Mouse (Mus musculus) forebrain, embryonic 10.5 days (tissue): ENCODE measurements at regions not wholly inside any gene's neighbourhood (a gene's known extent, or its start where the extent isn't known, plus 50 kb on each side); places are given as distances from the start of the nearest gene placed in this dataset.
A peak's percentile ranks its signal among the peaks of the same experiment; 100 is the strongest.

Experiments
- DNase-seq: peaks from one replicate; pipeline ENCODE4 v3.0.0-alpha.2; 2017; ENCODE audit warnings: low spot score; ENCODE audit errors: extremely low spot score
- H3K27ac ChIP-seq: fragments of 300-500 bp; sonication (generic); 2 replicates; pipeline ENCODE4 v1.5.1; 2016; ENCODE audit warnings: mild to moderate bottlenecking
- H3K27me3 ChIP-seq: fragments of 300-500 bp; sonication (generic); 2 replicates; pipeline ENCODE4 v1.6.1; 2016; ENCODE audit warnings: mild to moderate bottlenecking; ENCODE audit not compliant: poor library complexity, severe bottlenecking
- H3K36me3 ChIP-seq: fragments of 300-500 bp; sonication (generic); replicated peaks from 2 replicates; pipeline ENCODE4 v1.6.1; 2016; ENCODE audit warnings: mild to moderate bottlenecking, moderate library complexity
- H3K4me1 ChIP-seq: fragments of 300-500 bp; sonication (generic); 2 replicates; pipeline ENCODE4 v1.6.1; 2016
- H3K4me3 ChIP-seq: fragments of 300-500 bp; sonication (generic); 2 replicates; pipeline ENCODE4 v1.5.1; 2016; ENCODE audit warnings: mild to moderate bottlenecking, moderate library complexity
- H3K9me3 ChIP-seq: fragments of 300-500 bp; sonication (generic); 2 replicates; pipeline ENCODE4 v1.6.1; 2016; ENCODE audit warnings: mild to moderate bottlenecking, moderate library complexity
- WGBS: fragments of 180-500 bp; shearing (Covaris S2); methylation state at CpG from one replicate; pipeline ENCODE4 v1.1.7; 2016; 5-methylcytosine and 5-hydroxymethylcytosine counted together

GRCm38 (mm10) chr17:75685927-75686326 lies 134.2 kb upstream of the Fam98a start:
- Histone ChIP-seq H3K9me3 (peaks cover 3% of the 10 kb centered on the region; the same call in 1 of the 2 replicates), H3K27me3 (no peaks in the 10 kb centered on the region), H3K27ac (no peak overlapping the region), H3K4me1 (no peaks in the 10 kb centered on the region), H3K36me3 (no peaks in the 10 kb centered on the region), H3K4me3 (no peak overlapping the region)
- DNase-seq = no peak

- WGBS = 85% methylated on average over 11 of the region's 11 CpGs
- no peak for DNase-seq
- Histone ChIP-seq H3K9me3 (no peaks in the 10 kb centered on the region), H3K4me1 (no peaks in the 10 kb centered on the region), H3K27ac (no peak overlapping the region), H3K4me3 (no peak overlapping the region), H3K27me3 (peaks cover 40% of the 10 kb centered on the region), H3K36me3 (no peaks in the 10 kb centered on the region)
Observed at GRCm38 (mm10) chr17:75646982-75647381, 95.2 kb upstream of the Fam98a start.

GRCm38 (mm10) chr17:75644698-75645097 lies 93.0 kb upstream of the Fam98a start:
- WGBS = 83% methylated on average over 5 of the region's 5 CpGs
- no peak for DNase-seq
- H3K27ac ChIP-seq = no peak overlapping the region
- no peaks in the 10 kb centered on the region for H3K9me3 ChIP-seq
- peaks cover 49% of the 10 kb centered on the region for H3K27me3 ChIP-seq
- H3K4me3 ChIP-seq = no peak overlapping the region
- no peaks in the 10 kb centered on the region for H3K36me3 ChIP-seq
- H3K4me1 ChIP-seq = peaks cover 15% of the 10 kb centered on the region

GRCm38 (mm10) chr17:75642311-75642710 lies 90.6 kb upstream of the Fam98a start:
- Histone ChIP-seq H3K9me3 (no peaks in the 10 kb centered on the region), H3K4me3 (no peak overlapping the region), H3K4me1 (peaks cover 15% of the 10 kb centered on the region), H3K27ac (no peak overlapping the region), H3K36me3 (no peaks in the 10 kb centered on the region), H3K27me3 (peaks cover 62% of the 10 kb centered on the region)
- no peak for DNase-seq
- 78% methylated on average over 3 of the region's 3 CpGs for WGBS

DNA sequence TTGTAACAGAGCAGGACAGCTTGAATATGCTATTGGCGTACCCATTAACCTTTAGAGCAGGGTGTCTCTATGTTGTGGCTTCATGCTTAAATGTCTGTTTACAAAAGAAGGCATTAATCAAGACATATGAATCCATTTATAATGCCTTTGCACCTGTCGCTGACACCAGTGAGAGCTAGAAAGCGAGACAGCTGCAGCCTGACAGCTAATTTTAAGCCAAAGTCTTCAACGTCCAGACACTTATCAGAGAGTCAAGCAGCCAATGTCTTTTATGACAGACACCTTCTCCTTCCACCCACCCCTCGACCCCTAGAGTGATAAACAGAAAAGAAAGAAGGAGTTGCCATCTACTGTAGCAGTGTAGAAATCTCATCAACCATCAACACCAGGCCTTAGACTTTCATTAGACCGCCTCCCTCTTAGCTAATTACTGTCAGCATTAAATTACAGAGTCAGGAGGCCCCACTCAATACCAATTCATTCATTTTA lies 89.3 kb upstream of the Fam98a start:
- H3K27me3 ChIP-seq = peaks cover 54% of the 10 kb centered on the region
- no peaks in the 10 kb centered on the region for H3K36me3 ChIP-seq
- H3K4me3 ChIP-seq = no peak overlapping the region
- 54% methylated on average over 6 of the region's 6 CpGs for WGBS
- no peak overlapping the region for H3K27ac ChIP-seq
- no peak for DNase-seq
- H3K4me1 ChIP-seq = peaks cover 15% of the 10 kb centered on the region
- H3K9me3 ChIP-seq = no peaks in the 10 kb centered on the region

- peaks cover 49% of the 10 kb centered on the region for H3K27me3 ChIP-seq
- no peak overlapping the region for H3K27ac ChIP-seq
- 86% methylated on average over 5 of the region's 5 CpGs for WGBS
- H3K4me3 ChIP-seq = no peak overlapping the region
- DNase-seq = no peak
- H3K9me3 ChIP-seq = no peaks in the 10 kb centered on the region
- peaks cover 15% of the 10 kb centered on the region for H3K4me1 ChIP-seq
- no peaks in the 10 kb centered on the region for H3K36me3 ChIP-seq
Observed at GRCm38 (mm10) chr17:75640575-75640974, 88.8 kb upstream of the Fam98a start.

- no peaks in the 10 kb centered on the region for H3K27me3 ChIP-seq
- no peak overlapping the region for H3K4me3 ChIP-seq
- 93% methylated on average over 4 of the region's 4 CpGs for WGBS
- no peak for DNase-seq
- no peaks in the 10 kb centered on the region for H3K4me1 ChIP-seq
- no peaks in the 10 kb centered on the region for H3K36me3 ChIP-seq
- no peaks in the 10 kb centered on the region for H3K9me3 ChIP-seq
- H3K27ac ChIP-seq = no peak overlapping the region
Observed at GRCm38 (mm10) chr17:75629857-75630256, 78.1 kb upstream of the Fam98a start.

- Histone ChIP-seq H3K27ac (no peak overlapping the region), H3K36me3 (no peaks in the 10 kb centered on the region), H3K27me3 (no peaks in the 10 kb centered on the region), H3K9me3 (no peaks in the 10 kb centered on the region), H3K4me1 (no peaks in the 10 kb centered on the region), H3K4me3 (no peak overlapping the region)
- WGBS = 72% methylated on average over 3 of the region's 3 CpGs
- DNase-seq = no peak
Observed at GRCm38 (mm10) chr17:75619472-75619871, 67.7 kb upstream of the Fam98a start.

DNA sequence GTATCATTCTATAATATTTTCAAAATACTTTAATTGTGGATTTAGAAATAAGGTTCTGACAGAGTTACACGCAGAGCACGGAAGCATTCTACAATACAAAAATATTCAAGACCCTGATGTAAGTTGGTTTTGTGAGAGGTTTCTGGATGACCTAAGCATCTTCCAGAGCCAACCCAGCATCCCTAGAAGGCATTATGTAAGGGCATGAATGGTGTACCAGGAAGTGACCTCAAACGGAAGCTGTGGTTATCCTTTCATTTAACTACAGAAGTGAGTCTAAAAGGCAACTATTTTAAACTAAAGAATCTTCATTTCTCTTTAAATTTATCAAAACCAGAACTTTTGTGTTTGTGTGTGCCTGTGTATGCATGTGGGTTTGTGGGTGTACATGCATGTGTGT lies 66.8 kb upstream of the Fam98a start:
- no peak for DNase-seq
- Histone ChIP-seq H3K4me1 (no peaks in the 10 kb centered on the region), H3K27me3 (no peaks in the 10 kb centered on the region), H3K27ac (no peak overlapping the region), H3K36me3 (no peaks in the 10 kb centered on the region), H3K4me3 (no peak overlapping the region), H3K9me3 (no peaks in the 10 kb centered on the region)
- 93% methylated on average over 3 of the region's 3 CpGs for WGBS

- 21% methylated on average over 6 of the region's 6 CpGs for WGBS
- Histone ChIP-seq H3K4me3 (no peak overlapping the region), H3K4me1 (no peaks in the 10 kb centered on the region), H3K36me3 (no peaks in the 10 kb centered on the region), H3K27ac (no peak overlapping the region), H3K9me3 (no peaks in the 10 kb centered on the region), H3K27me3 (no peaks in the 10 kb centered on the region)
- DNase-seq = peak; percentile 15
Observed at GRCm38 (mm10) chr17:75617280-75617679, 65.5 kb upstream of the Fam98a start.

GRCm38 (mm10) chr17:75615335-75615734 lies 63.6 kb upstream of the Fam98a start:
- Histone ChIP-seq H3K27me3 (no peaks in the 10 kb centered on the region), H3K9me3 (no peaks in the 10 kb centered on the region), H3K36me3 (no peaks in the 10 kb centered on the region), H3K4me1 (no peaks in the 10 kb centered on the region), H3K4me3 (no peak overlapping the region), H3K27ac (no peak overlapping the region)
- DNase-seq = peak; percentile 23
- 83% methylated on average over 2 of the region's 2 CpGs for WGBS

DNA sequence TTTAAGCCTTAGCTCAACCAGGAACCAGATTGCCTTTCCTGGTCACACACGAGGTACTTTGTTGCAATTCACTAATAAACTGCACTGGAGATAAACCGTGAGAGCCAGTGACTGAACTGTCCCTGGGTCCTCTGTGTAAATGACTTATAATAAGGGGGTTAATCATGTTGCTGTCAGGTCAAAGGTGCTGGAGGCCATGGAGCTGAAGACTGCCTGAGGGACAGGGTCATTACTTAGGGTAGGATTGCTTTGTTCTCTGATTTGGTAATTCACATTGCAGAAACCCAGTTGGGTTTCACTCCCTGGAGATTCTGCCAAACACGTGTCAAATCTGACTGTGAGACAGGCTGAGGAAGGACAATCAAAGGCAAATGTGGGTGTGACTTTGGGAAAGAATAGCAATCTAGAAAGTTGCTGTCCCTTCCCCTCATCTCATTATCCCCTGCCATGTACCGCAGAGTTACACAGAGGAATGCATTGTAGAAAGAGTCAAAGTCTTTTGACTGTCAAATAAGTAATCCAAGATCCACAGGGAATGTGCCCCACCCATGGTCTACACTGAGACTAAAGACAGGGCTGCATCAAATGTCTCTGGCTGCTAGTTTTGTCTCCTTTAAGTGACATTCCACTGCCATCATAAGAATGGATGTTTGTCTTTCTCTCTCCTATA lies 51.8 kb upstream of the Fam98a start:
- Histone ChIP-seq H3K27ac (no peak overlapping the region), H3K4me1 (peaks cover 13% of the 10 kb centered on the region), H3K27me3 (no peaks in the 10 kb centered on the region), H3K36me3 (no peaks in the 10 kb centered on the region), H3K4me3 (no peak overlapping the region), H3K9me3 (no peaks in the 10 kb centered on the region)
- WGBS = 25% methylated on average over 4 of the region's 4 CpGs
- peak; percentile 15 for DNase-seq
